In the genomic region with DNA sequence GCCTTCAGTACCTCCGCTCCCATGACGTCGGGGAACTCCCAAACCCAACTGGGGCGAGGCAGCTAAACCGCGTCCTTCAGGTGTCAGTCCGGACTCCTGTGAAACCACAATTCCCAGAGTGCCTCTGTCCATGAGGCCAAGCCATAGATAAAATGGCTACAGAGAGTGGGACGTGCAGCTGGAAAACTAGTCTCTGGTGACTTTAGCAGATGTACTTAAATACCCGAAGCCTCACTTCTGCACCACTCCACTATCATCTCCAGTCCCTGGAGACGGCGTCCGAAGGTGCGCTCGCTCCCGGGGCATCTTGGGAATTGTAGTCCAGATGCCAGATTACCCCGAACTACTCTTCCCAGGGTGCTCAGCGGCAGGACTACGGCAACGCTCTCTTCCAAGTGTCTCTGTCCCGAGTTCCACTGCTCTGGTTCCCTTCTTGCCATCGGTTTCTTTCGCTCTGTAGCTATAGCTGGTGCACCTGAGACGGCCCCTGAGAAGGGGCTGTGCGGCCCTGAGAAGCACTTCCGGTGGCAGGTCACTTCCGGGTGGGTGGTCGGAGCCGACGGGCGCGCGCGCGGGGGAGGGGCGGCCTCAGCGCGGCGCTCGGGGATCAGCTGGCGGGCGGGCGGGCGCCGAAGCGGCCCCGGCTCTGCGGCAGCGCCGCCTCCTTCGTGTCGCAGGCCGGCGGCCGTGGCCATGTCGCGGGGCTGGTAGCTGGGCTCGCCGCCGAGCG, we compare ENCODE assay signal across 8 mouse cellular contexts. TPM values are rescaled to one million over a fixed set of nuclear protein-coding genes. Genes with fewer than 3 reads are reported as not detected.
DNase-seq lines count a peak whose midpoint lies in the region; ATAC-seq lines count a peak whose summit lies in the region.

Gene Aak1, plus strand, starts transcription at position 603 of the 730 bp plus-strand sequence.

- H3K9me3 ChIP-seq in forebrain, embryonic 11.5 days (ENCODE audit: control insufficient read depth, low read length): no peaks in the 10 kb centered on the region
- no peaks in the 10 kb centered on the region for H3K9me3 ChIP-seq in heart, embryonic 16.5 days (replicated peaks; ENCODE audit: control insufficient read depth, low read length)
- H3K9me3 ChIP-seq in liver, embryonic 15.5 days (replicated peaks): no peaks in the 10 kb centered on the region
- H3K9me3 ChIP-seq in neural tube, embryonic 12.5 days: no peaks in the 10 kb centered on the region

- peak within 1 kb of the TSS; percentile 80 for H3K9ac ChIP-seq in forebrain, embryonic 11.5 days (ENCODE audit: low read length)
- peak within 1 kb of the TSS; percentile 93 for H3K9ac ChIP-seq in heart, embryonic 16.5 days (ENCODE audit: low read length)
- peak within 1 kb of the TSS; percentile 92 for H3K9ac ChIP-seq in liver, embryonic 15.5 days
- peak within 1 kb of the TSS; percentile 87 for H3K9ac ChIP-seq in neural tube, embryonic 12.5 days

- peaks cover 6% of the 10 kb centered on the region; the same call in 1 of the 2 replicates for H3K4me1 ChIP-seq in forebrain, embryonic 11.5 days (replicated peaks; ENCODE audit: control insufficient read depth, insufficient read depth, low read length)
- peaks cover 34% of the 10 kb centered on the region for H3K4me1 ChIP-seq in heart, embryonic 16.5 days (ENCODE audit: control insufficient read depth, insufficient read depth, low read length)
- H3K4me1 ChIP-seq in liver, embryonic 15.5 days (replicated peaks): peaks cover 50% of the 10 kb centered on the region
- H3K4me1 ChIP-seq in neural tube, embryonic 12.5 days: peaks cover 30% of the 10 kb centered on the region

- peak within 1 kb of the TSS; percentile 79 for H3K4me3 ChIP-seq in forebrain, embryonic 11.5 days (ENCODE audit: low read depth, low read length)
- H3K4me3 ChIP-seq in heart, embryonic 16.5 days (ENCODE audit: low read length): peak within 1 kb of the TSS; percentile 90
- peak within 1 kb of the TSS; percentile 97 for H3K4me3 ChIP-seq in liver, embryonic 15.5 days (replicated peaks)
- peak within 1 kb of the TSS; percentile 77 for H3K4me3 ChIP-seq in neural tube, embryonic 12.5 days

- no peaks in the 10 kb centered on the region for H3K27me3 ChIP-seq in forebrain, embryonic 11.5 days (ENCODE audit: control insufficient read depth, insufficient read depth, low read length)
- no peaks in the 10 kb centered on the region for H3K27me3 ChIP-seq in heart, embryonic 16.5 days (ENCODE audit: control insufficient read depth, insufficient read depth, low read length)
- H3K27me3 ChIP-seq in liver, embryonic 15.5 days: no peaks in the 10 kb centered on the region
- no peaks in the 10 kb centered on the region for H3K27me3 ChIP-seq in neural tube, embryonic 12.5 days (replicated peaks)

- DNase-seq in CD8-positive naive resting alpha-beta T cell, adult 2 months (ENCODE audit: low read depth in 2 of 2, low spot score in 2 of 2): peak; percentile 79 to 85
- peak; percentile 70 for DNase-seq in c-Kit-positive CD71-negative TER-119-negative erythroid progenitor cells, embryonic 14.5 days (ENCODE audit: low read depth)
- peak; percentile 96 for DNase-seq in forebrain, embryonic 11.5 days (ENCODE audit: low spot score)
- peak; percentile 91 to 95 for DNase-seq in kidney, postnatal 36 days
- peak; percentile 90 for DNase-seq in telencephalon, adult 2 months (ENCODE audit: low read depth, low spot score)

- ATAC-seq in forebrain, embryonic 11.5 days (replicated peaks; ENCODE audit: low FRiP score): peak; percentile 94
- peak; percentile 89 for ATAC-seq in heart, embryonic 16.5 days (replicated peaks; ENCODE audit: extremely low read depth, insufficient read depth, low FRiP score)
- peak; percentile 87 for ATAC-seq in liver, embryonic 15.5 days (ENCODE audit: insufficient read depth)
- peak; percentile 95 for ATAC-seq in neural tube, embryonic 12.5 days (ENCODE audit: low FRiP score, low read depth)

- peak within 1 kb of the TSS; percentile 96 for H3K27ac ChIP-seq in forebrain, embryonic 11.5 days (ENCODE audit: low read depth, low read length)
- H3K27ac ChIP-seq in heart, embryonic 16.5 days (ENCODE audit: low read length): peak within 1 kb of the TSS; percentile 95
- H3K27ac ChIP-seq in liver, embryonic 15.5 days (replicated peaks): peak within 1 kb of the TSS; percentile 94
- peak within 1 kb of the TSS; percentile 93 for H3K27ac ChIP-seq in neural tube, embryonic 12.5 days

- no peaks in the 10 kb centered on the region for H3K36me3 ChIP-seq in forebrain, embryonic 11.5 days (ENCODE audit: control insufficient read depth, insufficient read depth, low read length)
- H3K36me3 ChIP-seq in heart, embryonic 16.5 days (ENCODE audit: control insufficient read depth, insufficient read depth): no peaks in the 10 kb centered on the region
- no peaks in the 10 kb centered on the region; the same call in 1 of the 2 replicates for H3K36me3 ChIP-seq in liver, embryonic 15.5 days (replicated peaks)
- no peaks in the 10 kb centered on the region for H3K36me3 ChIP-seq in neural tube, embryonic 12.5 days

- peak within 1 kb of the TSS; percentile 76 for H3K4me2 ChIP-seq in forebrain, embryonic 11.5 days (ENCODE audit: low read depth, low read length, severe bottlenecking)
- H3K4me2 ChIP-seq in heart, embryonic 16.5 days (ENCODE audit: low read depth, low read length): peak within 1 kb of the TSS; percentile 86
- H3K4me2 ChIP-seq in liver, embryonic 15.5 days: peak within 1 kb of the TSS; percentile 87
- peak within 1 kb of the TSS; percentile 86 for H3K4me2 ChIP-seq in neural tube, embryonic 12.5 days (replicated peaks)

- 1% methylated on average over 50 of the region's 60 CpGs for WGBS in forebrain, embryonic 11.5 days
- WGBS in heart, embryonic 16.5 days: under 1% methylated on average over 60 of the region's 60 CpGs
- under 1% methylated on average over 60 of the region's 60 CpGs for whole genome bisulfite sequencing in liver, embryonic 15.5 days (ENCODE audit: insufficient replicate concordance)
- WGBS in neural tube, embryonic 12.5 days: under 1% methylated on average over 60 of the region's 60 CpGs

RNA-seq across cellular contexts. Expression of gene Aak1, which starts in this region (rescaled TPM):
- polyA plus RNA-seq in forebrain, embryonic 11.5 days (2014; fragmentation: Nextera tagmentation; extraction: Ambion mirVana): 21.9 and 23.2 TPM in 2 replicates
- 17.8 and 21.8 TPM in 2 replicates for polyA plus RNA-seq in heart, embryonic 16.5 days (2015; fragmentation: Nextera tagmentation; extraction: Ambion mirVana)
- polyA plus RNA-seq in liver, embryonic 15.5 days (2015; fragmentation: Nextera tagmentation; extraction: Ambion mirVana): 3.2 TPM in 2 replicates
- 30.3 and 34.6 TPM in 2 replicates for polyA plus RNA-seq in neural tube, embryonic 12.5 days (2016; fragmentation: Nextera tagmentation; extraction: Ambion mirVana)

Comparison
In these comparisons a context has a peak if more than half of its experiments do, and no peak if none do; other contexts are left out.
1. Peak in every context shown above with its lines: DNase-seq, ATAC-seq, H3K4me3 ChIP-seq and H3K27ac ChIP-seq.